Mouse (Mus musculus): ENCODE measurements around the gene Mlx.

Gene Mlx

GRCm38 (mm10) chr11:101086756-101087681 is at the start of gene Mlx:
Mlx (plus strand) TSS chr11:101087277.
- peak; percentile 91 for DNase-seq (ENCODE audit: low read depth)

GRCm38 (mm10) chr11:101037795-101038194 is 49.3 kb upstream of the Mlx start:
- DNase-seq (ENCODE audit: low read depth), result no peak

GRCm38 (mm10) chr11:101045826-101046225 is 41.3 kb upstream of the Mlx start:
- DNase-seq (ENCODE audit: low read depth), result no peak

- no peak for DNase-seq (ENCODE audit: low read depth)
These were observed 40.6 kb upstream of the Mlx start for GRCm38 (mm10) chr11:101046440-101046839.

GRCm38 (mm10) chr11:101047502-101047901 is 39.6 kb upstream of the Mlx start:
- no peak for DNase-seq (ENCODE audit: low read depth)

- DNase-seq (ENCODE audit: low read depth), result no peak
These were observed 36.7 kb upstream of the Mlx start for GRCm38 (mm10) chr11:101050359-101050758.

- DNase-seq (ENCODE audit: low read depth), result no peak
These were observed 36.0 kb upstream of the Mlx start for GRCm38 (mm10) chr11:101051051-101051493.

GRCm38 (mm10) chr11:101051617-101052016 is 35.5 kb upstream of the Mlx start:
- DNase-seq (ENCODE audit: low read depth), result no peak

- DNase-seq (ENCODE audit: low read depth), result no peak
These were observed 34.2 kb upstream of the Mlx start for GRCm38 (mm10) chr11:101052751-101053473.

GRCm38 (mm10) chr11:101053974-101054373 is 33.1 kb upstream of the Mlx start:
- no peak for DNase-seq (ENCODE audit: low read depth)

GRCm38 (mm10) chr11:101055418-101055817 is 31.7 kb upstream of the Mlx start:
- no peak for DNase-seq (ENCODE audit: low read depth)

GRCm38 (mm10) chr11:101056885-101057284 is 30.2 kb upstream of the Mlx start:
- no peak for DNase-seq (ENCODE audit: low read depth)

GRCm38 (mm10) chr11:101057860-101058259 is 29.2 kb upstream of the Mlx start:
- peak; percentile 71 for DNase-seq (ENCODE audit: low read depth)

GRCm38 (mm10) chr11:101058726-101059125 is 28.4 kb upstream of the Mlx start:
- no peak for DNase-seq (ENCODE audit: low read depth)

GRCm38 (mm10) chr11:101059473-101059872 is 27.6 kb upstream of the Mlx start:
- DNase-seq (ENCODE audit: low read depth), result no peak

GRCm38 (mm10) chr11:101060126-101060525 is 27.0 kb upstream of the Mlx start:
- DNase-seq (ENCODE audit: low read depth), result no peak

GRCm38 (mm10) chr11:101061049-101061448 is 26.0 kb upstream of the Mlx start:
- no peak for DNase-seq (ENCODE audit: low read depth)

- DNase-seq (ENCODE audit: low read depth), result no peak
These were observed 24.8 kb upstream of the Mlx start for GRCm38 (mm10) chr11:101062165-101062884.

GRCm38 (mm10) chr11:101062971-101063675 is 24.0 kb upstream of the Mlx start:
- DNase-seq (ENCODE audit: low read depth), result no peak

GRCm38 (mm10) chr11:101063676-101064327 is 23.3 kb upstream of the Mlx start:
- peak; percentile 81 for DNase-seq (ENCODE audit: low read depth)

- no peak for DNase-seq (ENCODE audit: low read depth)
These were observed 22.6 kb upstream of the Mlx start for GRCm38 (mm10) chr11:101064462-101064861.

Measured in c-Kit-positive CD71-positive TER-119-negative erythroid progenitor cells, embryonic 14.5 days (primary cell).